Mouse (Mus musculus): ENCODE measurements at regions not wholly inside any gene's neighbourhood (a gene's known extent, or its start where the extent isn't known, plus 50 kb on each side); places are given as distances from the start of the nearest gene placed in this dataset.

- TF ChIP-seq GATA1 (IDR thresholded peaks at IDR 0.05; ENCODE audit: borderline replicate concordance, low read length) (no peak), FLI1 (IDR thresholded peaks at IDR 0.05; ENCODE audit: low read length) (no peak)
These were observed 345.4 kb upstream of the Maf start for GRCm38 (mm10) chr8:116053043-116053442.
